Mouse (Mus musculus) 3134 (cell line): ENCODE measurements at regions not wholly inside any gene's neighbourhood (a gene's known extent, or its start where the extent isn't known, plus 50 kb on each side); places are given as distances from the start of the nearest gene placed in this dataset.

Source experiments
- DNase-seq: peaks from one replicate; pipeline ENCODE4 v3.0.0-alpha.2; 2011; ENCODE audit warnings: low spot score; ENCODE audit not compliant: insufficient read length; ENCODE audit errors: extremely low read depth

DNA sequence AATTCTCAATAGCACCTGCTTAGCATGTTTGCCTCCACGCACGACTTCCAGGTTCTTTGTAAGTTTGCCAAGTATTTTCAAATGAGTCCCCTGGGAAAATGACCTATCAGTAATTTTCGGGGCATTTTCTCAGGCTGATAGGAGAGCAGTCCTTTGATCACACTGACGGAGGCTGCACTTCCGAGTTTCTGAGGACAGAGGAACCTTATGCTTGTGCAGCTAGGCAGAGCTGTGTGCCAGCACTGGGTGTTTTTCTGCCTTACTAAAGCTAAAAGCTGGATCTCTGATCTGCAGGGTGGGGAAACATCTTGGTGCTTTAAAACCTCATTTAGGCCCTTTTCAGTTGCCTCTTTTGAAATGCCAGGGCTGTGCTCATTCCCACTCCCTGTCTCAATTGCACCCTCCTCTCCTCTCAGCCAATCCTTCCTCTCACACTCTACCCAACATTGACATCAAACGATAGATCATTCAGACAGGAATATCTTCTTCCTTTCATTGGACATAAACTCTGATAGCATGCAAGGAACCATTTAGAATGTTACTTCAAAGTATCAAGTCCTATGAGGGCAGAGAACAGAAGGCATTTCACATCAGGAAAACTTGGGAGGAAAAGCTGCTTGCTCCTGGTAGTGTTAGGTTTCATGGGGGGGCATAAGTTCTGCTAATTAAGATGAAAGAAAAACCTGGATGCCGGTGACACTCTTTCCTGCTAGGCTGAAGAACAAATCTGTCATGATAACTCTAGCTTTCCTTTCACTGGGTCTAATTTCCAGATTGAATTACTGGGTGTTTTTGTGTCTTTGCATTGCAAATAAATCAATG lies 95.3 kb downstream of the Lurap1l start:
- DNase-seq, result no peak

DNA sequence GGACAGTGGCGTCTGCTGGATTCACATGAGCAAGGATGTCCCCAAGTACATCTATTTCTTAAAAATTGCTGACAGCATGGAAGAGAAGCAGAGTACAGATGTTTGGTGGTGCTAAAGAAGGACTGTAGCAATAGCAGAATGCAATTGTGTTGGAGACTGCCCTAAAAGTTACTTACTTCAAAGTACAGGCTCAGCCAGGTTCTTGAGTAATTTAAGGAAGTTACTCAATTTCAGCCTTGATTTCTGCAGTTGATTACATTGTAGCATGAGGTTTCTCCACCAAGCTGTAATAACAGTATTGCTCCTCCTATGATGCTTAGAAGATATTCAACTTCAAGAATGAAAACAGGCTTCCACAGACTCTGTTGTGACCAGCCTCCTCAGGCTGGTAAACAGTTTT lies 96.1 kb downstream of the Lurap1l start:
- DNase-seq, result no peak

DNA sequence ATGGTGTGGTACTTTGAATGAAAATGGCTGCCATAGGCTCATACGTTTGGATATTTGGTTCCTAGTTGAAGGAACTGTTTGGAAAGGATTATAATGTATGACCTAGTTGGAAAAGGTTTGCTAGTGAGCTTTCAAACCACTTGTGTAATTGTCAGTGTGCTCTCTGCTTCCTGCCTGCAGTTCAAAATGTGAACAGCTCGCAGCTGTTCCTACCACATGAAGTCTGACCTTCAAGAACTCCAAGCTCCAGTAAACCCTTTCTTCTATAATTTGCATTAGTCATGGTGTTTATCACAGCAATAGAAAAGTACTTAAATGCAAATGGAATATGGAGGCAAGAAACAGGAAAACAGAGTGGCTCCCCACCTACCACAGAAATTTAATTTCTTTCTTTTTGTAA lies 111.4 kb downstream of the Lurap1l start:
- DNase-seq, result no peak

DNA sequence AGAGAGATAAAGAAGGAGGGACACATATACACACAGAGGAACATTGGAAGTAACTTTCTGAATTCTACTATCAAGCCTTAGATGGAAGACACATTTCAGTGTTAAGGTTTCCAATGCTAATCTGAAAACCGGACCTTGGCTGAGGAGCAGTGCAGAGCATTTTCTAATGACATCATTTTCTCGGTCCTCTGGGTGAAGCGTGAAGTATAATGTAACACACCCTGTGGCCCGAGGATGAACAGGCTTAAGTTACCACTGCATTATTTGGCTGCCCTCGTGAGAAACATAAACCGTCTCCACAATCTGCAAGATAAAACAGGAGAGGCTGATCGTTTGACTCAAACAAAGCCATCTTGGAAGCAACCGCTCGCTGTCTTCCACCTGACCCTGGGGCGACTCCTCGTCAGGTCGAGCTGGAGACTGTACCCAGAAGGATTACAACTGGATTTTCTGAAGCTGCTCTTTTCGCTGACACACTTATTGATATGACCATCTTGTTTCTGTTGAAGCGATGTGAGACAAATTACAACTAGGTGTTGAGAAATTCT lies 113.1 kb downstream of the Lurap1l start:
- no peak for DNase-seq

DNA sequence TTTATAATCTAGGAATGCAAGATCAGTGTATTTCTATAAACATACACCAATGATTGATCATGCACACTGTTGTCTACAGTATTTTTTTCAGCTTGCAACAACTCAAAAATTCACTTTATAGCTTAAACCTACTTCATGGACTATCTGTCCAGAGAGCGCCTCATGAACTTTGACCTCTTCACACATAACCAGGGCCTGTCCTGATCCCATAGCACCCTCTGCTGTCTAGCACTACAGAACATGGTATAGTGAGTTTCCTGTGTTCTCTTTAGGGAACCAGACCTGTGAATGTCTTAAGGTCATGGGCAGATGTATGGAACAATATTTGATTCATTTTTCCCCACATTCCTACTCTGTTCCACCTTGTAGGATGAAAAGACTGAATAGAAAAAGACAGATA lies 117.1 kb downstream of the Lurap1l start:
- no peak for DNase-seq

DNA sequence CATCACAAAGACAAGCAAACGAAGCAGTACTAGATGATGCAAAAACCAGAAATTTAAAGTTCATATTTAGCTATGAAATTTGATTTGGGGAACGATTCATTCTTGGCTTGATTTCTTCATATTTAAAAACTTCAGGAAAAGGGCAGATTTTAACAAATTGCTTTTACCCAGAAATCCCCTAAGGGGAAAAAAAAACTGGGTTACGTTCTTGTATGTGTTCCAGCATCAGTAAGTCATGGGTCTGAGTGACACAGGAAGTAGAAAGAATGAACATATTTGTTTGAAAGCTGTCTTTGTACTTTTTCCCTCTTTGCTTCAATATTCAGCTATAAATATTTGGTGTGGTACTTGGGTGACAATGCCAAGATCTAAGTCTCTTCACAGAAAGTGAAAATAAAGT lies 120.2 kb downstream of the Lurap1l start:
- no peak for DNase-seq

DNA sequence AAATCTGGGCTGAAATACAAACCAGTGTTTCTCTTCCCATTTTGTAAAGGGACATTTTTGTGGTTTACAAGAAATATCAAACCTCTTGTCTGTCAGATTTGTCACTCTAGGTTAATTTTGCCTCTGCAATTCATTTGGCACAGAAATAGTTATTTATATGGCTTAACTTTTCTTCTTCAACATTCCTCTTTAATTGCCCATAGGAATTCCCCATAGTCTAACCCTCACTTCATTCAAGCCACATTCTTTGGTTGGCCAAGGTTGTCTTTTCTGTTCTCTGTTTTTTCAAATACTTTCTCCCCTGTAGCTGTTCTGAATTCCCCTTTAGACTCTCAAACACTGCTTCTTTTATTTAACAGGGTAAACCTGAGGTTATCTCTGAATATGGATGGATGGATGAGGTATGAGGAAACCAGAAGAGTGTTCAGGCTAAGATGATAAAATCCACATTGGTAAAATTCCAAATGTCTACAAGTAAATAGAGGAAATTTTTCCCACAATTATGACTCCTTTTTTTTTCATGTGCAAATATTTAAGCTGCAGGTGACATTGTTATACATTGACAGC lies 127.0 kb downstream of the Lurap1l start:
- DNase-seq, result peak; percentile 22

DNA sequence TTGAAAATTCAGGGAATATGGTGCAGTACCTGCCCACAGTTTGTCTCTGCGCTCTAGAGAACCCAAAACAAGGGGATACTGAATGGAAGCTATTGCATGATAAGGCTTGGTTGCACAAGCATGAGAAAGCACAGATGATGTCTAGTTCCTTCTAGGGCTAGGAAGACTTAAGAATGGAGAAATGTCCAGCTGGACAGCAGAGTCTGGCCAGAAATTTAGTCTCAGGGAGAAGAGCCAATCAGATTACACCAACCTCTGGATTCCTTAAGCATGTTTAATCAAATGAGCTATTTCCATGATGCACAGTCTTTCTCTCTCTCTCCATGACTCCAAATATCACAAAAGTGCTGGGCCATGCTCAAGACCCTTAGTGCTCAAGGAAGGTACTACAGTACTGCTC lies 147.8 kb downstream of the Lurap1l start:
- peak; percentile 38 for DNase-seq

DNA sequence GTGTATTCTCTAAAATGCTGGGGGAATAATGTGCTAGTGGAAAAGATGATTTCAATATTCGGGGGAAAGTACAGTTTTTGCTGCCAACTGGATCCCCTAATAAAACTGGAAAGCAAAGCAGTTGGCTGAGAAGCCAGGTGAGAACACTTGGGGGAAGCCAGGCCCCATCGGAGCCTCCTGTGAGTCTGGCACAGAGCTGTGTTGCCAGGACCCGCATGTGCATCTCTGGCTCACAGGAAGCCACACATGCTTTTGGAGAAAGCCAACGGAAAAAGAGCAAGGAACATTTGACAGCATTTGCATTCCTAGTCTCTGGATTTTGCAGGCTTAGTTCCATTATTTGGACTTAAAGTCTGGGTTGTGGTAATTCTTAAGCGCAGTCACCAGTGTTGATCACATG lies 148.4 kb downstream of the Lurap1l start:
- no peak for DNase-seq

DNA sequence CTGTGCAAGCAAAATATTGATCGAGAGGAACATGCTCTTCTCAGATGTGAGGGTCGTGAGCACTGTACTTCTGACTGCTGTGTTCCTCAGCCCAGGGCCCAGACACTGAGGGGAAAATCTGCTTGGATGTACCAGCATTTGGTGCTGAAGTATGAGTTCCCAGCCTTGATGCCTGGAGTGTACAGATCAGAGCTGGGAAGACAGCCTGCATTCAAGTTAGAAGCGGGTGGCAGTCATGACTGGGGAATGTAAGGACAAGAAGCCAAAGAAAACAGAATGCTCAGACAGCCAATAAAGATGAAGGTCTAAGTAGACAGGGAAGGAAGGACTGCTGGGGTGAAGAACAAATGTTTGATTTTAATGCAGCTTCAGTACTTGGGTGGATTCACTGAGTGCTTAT lies 148.9 kb downstream of the Lurap1l start:
- DNase-seq, result peak; percentile 73

DNA sequence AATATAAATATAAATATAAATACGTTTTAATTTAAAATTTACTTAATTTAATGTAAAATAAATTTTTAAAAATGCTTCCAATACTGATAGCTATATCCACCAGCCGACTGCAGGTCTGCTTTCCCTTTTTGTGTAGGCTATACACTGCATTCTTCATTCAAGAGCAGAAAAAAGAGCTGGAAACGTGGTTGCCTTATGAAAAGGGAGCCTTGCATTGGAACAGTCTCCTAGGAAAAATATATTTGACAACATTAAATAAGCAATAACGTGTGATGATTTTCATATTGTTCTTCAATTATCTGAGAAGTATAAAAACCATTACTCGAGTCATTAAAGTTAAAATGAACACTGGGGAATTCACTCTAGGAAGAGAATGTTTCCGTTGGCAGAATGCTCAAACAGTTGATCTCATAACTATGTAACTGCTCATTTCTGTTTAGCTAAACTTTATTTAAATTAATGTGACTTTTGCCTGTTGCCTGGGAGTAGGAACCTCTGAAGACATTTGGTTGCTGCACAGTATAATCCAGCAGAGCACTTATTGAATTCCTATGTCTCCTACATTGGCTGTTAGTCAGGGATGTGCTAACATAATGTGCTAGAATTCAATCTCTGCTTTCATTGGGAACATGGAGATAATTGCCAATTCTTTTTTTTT lies 172.0 kb downstream of the Lurap1l start:
- DNase-seq, result no peak

DNA sequence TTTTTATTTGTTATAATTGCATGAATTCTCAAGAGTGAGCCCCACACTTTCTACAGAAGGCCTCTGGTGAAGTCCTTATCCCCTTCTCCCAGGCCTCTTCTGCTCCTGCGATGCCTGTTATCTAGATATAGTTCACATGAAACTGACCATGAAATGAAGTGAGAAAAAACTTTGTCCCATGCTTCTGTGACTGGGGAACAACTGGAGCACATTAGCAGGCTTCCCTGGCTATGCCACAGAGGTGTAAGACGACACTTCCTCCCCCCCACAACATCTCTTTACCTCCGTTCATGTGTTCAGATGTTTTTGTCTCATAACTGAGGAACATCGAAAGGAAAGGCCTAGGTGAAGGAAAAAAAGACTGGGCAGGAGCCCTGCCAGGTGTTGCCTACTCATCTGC lies 174.7 kb downstream of the Lurap1l start:
- no peak for DNase-seq

DNA sequence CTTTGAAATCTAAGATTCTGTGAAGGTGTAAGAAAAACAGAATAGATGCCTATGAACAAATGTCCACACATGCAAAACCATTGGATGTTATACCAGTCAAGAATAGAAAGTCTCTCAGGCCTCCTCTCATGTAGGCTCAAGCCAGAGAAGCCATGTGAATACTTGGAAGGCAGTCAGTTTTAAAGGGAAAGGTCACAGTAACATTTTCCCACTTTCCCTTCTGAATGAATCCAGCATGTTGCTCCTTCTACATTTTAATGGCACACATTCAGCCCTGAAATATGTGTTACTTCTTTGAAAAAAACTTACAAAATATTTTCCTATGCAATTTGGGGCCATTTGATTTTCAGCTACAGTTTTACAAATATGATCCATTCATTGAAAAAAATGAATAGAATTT lies 186.1 kb downstream of the Lurap1l start:
- no peak for DNase-seq

DNA sequence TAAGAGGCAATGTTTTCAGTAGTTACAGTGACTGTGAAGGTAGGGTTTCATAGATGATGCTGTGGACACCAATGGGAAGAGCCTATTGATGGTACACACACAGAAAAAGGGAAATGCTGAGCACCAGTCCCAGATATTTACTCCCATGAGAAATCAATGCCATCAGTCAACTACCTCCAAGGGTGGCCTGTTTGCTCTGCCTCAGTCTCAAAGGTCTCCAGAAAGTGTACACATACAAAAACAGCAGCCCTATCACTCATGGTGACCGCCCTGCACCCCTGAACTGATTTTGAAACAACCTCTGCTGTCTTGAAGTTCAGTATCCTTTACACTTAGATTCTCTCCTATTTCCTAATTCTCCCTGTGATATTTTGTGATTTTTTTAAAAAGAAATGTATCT lies 187.2 kb downstream of the Lurap1l start:
- DNase-seq, result no peak

DNA sequence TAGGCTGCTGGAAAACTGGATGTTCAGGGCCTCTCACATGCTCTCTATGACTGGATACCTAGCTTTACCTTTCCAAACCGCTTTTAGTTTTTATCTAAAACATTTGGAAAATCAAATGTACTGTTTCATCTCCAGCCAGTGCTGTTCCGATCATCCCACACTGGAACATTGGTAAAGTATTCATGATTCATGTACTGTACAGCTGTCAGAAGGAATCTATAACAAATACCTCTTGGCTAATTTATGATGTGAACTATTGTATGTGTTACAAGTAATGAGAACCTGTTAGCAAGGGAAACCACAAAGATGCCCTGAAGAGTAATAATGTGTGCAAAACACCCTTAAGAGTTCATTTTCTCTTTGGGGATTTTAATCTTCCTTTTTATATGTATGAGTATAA lies 190.6 kb downstream of the Lurap1l start:
- DNase-seq, result no peak

DNA sequence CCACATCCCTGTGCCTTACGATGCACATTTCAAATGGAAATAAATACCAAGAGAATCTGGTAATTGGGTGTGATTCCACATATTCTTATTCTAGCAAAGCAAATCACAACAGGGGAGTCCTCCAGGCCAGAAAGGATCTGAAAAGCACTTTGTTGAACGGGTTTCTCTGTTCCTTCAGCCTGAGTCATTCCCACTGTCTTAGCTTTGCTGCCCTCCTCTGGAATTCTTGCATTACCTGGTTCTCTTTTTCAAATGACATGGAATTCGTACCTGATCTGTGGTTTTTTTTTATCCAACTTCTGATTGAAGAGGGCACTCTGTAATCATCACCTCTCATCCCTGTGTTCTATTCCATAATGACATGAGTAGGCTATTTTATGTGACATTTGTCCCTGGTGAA lies 200.9 kb downstream of the Lurap1l start:
- DNase-seq, result no peak

DNA sequence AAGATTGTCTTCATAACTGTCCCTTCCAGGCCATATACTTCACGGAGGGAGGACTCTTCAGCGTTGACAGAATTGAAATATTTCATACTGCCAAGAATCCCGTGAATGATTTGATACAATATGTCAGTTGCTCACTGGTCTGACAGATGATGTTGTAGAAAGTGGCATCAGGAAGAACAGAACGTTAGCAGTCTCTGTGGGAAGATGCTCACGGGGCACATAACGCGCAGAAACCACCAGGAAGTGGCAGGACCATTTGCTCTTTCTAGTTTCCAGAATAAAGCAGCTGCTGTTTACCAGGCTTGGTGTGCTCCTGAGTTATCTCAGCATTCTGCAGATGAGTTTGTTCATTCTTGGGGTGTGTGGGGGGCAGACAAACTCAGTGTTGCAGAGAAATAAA lies 206.0 kb downstream of the Lurap1l start:
- no peak for DNase-seq

DNA sequence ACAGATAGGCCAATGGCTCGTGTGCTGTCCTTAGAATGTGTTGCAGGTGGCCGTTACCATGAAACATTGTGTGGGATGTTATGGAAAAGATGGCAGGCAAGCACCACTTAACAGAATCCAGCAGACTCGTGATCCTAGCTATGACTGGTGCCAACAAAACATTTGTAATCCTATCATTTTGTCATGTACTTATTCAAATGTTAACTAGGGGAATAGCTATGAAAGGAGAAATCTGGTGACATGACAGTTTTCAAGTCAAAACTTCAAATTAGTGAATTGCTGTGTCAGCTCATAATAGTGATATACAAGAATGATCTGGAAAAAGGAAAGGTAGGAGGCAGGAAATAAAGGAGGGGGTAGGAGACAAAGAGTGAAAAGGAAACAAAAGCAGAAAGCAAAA lies 213.7 kb downstream of the Lurap1l start:
- DNase-seq, result no peak

DNA sequence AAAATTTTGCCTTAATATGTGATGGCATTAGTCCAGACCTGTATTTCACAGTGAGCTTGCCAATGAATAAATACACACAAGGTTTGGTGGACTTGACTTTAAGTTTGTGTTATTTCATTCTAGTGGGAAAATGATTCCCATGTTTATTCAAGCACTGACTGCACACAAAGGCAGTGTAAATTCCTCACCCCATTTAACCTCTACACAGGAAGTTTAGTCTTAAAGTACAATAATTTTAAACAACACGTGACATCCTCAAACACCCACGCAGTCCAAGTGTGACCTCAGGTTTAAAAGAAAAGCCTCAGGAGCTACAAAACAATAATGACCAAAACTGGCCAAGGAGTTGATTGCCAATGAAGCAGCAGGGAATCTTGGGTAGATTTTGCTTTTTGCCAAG lies 219.4 kb downstream of the Lurap1l start:
- DNase-seq, result no peak

DNA sequence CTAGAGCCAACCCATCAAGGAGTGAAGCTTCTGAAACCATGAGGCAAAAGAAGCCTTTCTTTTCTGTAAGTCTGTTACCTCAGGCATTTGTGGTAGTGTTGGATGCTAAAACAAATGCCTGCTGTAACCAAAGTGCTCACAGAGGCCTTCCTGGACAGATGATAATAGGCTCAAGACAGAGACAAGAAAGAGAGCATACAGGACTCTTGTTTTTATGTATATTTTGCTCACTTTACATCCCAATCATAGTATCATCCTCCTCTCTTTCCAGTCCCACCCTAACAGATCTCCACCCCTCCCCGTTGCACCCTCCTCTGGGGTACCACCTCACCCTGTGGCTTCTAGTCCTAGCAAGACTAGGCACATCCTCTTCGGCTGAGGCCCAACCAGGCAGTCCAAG lies 262.7 kb downstream of the Lurap1l start:
- DNase-seq, result no peak

DNA sequence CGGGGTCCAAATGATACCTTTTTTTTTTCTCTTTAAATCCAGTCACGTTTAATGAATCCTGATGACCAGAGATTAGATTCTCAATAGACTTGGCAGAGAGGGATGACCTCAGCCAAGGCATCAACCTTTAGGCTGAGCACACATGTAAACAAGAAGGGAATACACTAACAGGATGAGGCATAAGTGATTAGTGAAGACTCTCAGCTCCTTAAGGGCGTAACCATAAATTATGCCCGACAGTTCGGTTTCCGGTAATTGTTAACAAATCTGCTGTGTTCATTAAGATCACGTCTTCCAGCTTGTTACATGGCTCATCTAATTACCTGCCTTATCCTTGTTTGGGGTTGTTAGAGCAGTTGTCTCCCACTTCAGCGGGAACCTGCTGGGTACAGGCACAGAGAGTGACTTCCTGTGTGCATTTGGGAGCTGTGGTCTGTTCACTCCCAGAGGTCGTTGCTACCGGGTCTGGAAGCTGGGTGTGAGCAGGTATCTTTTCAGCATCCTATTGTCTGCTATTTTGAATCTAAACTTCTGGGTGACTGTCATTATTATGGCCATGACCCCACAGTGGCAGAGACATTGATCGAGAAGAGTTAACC lies 265.1 kb downstream of the Mpdz start:
- no peak for DNase-seq
